Mouse (Mus musculus): ENCODE measurements around the gene Kalrn. TPM values are rescaled to one million over a fixed set of nuclear protein-coding genes. Genes with fewer than 3 reads are reported as not detected.

Gene Kalrn
- polyA plus RNA-seq, 1 experiment, result 3.3 TPM

DNA sequence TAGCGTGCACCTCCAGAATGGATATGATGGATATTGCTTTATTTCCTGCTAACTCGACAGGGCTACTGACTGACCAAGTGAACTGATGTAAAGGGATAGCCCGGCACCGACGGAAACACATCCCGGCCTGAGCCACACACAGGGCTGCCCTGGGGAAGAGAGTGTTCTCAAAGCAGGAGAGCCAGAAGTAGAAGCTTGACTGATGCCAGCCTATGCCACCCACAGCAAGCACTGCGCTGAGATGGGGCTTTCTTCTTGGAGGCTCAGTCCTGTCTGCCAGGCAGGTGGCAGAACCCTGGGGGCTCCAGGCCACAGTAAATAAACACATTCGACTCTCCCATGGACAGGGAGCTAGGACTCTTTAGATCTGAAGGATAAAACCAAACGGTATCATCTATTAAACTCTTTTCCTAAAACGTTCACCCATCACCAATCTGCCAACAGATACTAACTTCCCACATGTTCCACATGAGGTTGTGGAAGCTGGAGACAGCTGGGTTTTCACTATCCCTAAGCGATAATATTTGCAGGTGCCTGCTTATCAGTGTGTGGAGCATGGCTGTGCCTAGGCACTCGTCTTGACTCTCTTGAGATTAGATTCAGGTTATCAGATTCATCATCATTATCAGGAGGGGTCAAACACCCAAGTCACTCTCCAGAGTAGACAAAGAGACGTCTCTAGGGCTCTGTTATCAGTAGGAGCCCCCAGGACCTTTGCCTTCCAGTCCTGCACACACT is 526.9 kb downstream of the Kalrn start:
- peak; percentile 54 for TF ChIP-seq GATA1 (IDR thresholded peaks at IDR 0.05; ENCODE audit: low read length)

DNA sequence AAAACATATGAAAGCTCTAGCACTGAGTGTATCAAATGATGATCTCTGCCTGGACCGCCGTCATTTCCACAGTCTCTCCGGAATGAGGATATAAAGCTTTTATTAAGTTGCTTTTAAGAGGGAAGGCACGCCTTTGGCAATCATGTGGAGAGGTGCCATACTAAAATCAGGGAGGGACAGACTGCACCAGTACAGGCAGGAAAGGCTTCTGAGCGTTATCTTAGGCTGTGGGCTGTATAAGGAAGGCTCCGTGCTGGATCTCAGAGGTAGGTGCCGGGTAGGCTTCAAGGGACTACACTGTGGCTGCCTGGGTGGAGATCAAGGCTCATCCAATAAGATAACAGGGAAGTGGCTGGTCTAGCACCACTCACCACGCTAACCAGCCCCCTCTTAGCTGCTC is 528.8 kb downstream of the Kalrn start:
- peak; percentile 12 for TF ChIP-seq GATA1 (IDR thresholded peaks at IDR 0.05; ENCODE audit: low read length)

DNA sequence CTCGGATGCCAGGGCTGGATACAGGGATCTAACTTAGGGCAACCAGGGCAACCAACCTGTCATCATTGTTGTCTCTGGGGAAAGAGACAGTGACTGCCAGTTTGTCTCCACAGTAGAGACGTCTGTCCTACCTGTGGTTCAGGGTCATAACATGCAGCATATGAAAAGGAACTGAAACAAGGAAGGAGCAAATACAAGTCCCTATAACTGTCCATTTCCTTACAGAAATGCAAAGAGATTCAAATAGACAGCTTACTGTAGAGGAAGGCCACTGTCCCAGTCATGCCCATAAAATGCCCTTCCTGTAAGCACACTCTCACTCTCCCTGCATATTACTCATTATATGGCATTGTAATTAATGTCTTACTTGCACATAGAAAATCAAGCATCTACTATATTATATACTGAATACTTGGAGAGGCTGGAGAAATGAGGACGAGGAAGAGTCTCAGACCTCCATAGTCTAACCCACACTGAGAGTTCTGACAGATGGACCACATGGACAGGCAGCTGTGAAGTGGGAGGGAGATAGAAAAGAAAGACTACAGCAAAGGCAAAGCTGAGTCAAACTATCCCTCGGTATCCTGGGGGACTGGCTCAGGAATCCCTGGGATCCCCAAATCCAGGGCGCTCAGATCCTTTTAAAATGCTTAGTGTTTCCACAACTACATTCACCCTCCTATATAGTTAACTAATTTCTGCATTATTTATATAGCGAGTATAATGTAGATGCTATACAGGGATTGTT is 530.1 kb downstream of the Kalrn start:
- no peak for TF ChIP-seq GATA1 (IDR thresholded peaks at IDR 0.05; ENCODE audit: low read length)

DNA sequence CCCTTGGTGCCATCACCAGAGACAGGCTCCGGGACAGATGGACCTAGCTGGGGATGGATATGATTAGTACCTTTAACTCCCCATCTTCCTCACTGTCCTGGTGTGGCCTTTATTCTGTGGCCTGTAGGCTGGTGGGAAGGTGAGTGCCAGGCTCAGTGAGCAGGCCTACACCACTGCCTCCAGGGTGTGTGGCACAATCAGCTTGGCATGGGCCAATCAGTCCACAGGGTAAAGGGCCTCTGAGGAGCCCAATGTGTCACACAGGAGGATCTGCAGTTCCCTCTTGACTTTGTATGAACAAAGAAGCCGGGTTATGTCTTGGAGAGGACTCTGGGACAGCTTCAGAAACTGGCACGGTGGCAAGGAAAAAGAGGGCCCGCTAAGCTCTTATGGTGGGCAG is 530.7 kb downstream of the Kalrn start:
- TF ChIP-seq GATA1 (IDR thresholded peaks at IDR 0.05; ENCODE audit: low read length), result no peak

DNA sequence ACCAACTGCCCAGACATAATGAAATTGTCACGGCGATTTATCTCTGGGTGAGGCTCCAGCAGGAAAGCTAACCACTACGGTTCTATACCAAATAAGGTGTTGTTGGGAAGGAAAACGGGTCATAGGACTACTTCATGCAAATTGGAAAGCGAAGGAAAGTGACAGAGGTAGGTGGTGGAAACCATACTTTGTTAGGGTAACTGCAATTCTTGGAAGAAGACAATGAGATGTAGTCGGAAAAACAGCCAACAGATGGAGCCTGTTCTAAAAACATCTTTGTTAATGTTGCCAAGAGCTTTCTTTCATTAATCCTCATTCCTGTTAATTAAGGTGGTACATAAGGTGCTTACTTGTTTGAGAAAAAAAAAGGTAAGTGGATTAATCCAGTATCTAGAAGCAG is 533.1 kb downstream of the Kalrn start:
- TF ChIP-seq GATA1 (IDR thresholded peaks at IDR 0.05; ENCODE audit: low read length), result no peak

DNA sequence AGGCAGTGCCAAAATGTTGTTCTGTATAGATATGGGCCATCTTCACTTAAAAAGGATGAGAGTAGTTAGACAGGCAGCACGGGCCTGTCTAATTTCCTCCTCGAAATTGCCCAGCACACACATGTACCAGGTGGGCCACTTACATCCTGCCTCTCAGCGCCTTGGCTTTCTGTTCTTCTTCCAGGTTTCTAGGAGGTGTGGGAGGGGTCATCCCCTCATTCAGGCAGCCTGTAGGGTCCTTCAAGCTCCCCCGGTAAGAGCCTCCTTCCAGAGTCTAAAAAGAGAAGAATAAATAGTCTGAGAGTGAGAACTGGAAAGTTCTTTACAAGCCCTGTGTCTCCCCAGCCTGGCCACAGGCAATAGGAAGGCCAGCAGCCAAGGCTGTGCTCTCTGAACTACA is 533.6 kb downstream of the Kalrn start:
- TF ChIP-seq GATA1 (IDR thresholded peaks at IDR 0.05; ENCODE audit: low read length), result no peak

DNA sequence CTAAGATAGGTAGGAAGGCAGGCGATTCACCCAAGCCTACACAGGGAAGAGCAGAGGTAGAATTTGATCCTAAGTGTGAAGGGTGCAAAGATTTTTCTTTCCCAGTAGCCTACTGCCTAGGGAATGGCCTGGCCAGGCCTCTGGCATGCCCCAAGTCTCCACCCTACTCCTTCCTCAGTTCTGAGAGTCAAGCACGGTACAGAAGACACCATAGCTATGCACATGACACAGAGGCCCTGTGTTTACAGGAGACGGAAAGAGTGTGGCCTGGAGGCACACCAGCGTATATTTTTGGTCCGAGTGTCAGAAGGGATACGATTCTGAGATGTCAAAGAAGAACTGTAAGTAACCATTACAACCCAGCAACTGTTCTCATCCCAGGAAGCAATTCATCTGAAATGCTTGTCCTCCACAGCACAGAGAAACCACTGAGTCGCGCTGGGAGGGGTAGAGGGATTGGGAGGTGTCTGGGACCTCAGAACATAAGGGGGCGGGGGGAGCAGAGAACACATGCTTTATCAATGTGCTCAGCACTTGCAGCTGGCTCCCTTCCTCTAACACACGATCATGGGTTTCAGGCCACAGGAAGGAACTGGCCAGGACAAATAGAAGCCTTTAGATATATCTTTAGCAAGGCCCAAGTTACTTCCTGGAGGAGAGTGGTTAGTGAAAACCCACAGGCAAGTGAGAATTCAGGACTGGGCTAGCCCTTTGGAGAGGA is 536.8 kb downstream of the Kalrn start:
- TF ChIP-seq GATA1 (IDR thresholded peaks at IDR 0.05; ENCODE audit: low read length), result no peak

DNA sequence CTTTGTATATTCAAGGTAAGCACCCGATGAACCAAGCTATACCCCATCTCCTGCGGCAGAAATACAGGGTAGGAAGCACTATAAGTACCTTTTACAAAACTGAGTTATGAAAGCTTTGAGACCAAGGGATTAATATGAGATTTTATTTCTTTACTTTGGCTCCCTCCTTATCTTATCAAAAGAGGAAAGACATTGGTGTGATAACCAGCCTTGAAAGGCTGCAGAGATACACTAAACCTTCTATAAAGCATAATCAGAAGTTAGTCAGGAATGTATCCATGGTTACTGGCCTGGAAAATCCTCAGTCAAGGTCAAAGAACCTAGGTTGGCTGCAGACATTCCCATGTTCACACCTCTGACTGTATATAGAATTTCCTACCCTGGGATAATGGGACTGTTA is 537.6 kb downstream of the Kalrn start:
- no peak for TF ChIP-seq GATA1 (IDR thresholded peaks at IDR 0.05; ENCODE audit: low read length)

DNA sequence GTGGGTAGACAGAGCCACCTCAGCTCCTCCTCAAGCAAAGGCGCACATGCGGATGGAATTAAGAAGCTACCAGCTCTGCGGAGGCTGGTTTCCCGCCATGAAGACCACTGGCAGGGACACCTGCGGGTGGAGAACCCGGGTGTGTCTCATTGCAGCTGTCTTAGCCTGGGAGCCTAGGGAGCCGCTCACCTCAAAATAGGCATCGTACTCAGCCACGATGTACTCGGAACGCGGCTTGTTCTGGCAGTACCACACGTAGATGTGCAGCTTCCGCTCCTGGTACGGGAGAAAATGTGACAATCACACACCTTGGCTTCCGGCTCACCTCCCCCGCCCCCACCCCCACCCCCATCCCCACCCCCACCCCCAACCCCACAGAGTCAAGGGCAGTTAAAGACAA is 539.1 kb downstream of the Kalrn start:
- TF ChIP-seq GATA1 (IDR thresholded peaks at IDR 0.05; ENCODE audit: low read length), result no peak

DNA sequence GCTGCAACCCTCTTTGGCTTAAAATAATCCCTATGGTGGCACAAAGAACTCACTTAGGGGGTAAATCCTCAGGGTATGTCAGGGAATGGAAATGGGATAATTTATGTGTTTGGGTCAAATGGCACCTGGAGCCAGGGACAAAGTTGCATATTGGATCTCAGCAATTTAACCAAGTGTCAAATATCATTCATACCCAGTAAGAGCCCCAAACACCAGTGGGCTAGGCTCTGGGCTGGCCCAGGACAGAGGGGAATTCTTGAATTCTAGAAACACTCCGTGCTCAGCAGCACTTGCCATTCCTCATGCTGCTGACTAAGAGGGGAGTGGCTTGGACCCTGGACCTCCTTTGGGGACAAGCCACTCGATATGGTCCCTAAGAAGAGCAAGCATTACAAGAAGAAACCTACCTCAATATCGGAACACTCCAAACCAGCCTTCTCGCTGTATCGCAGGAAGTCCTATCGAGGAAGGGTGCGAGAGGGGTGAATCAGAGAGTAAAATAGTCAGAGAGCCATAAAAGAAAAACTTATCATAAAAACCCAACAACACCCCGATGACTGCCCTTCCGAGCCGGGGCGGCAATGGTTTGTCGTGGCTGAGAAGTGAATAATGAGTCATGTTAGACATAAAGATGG is 541.2 kb downstream of the Kalrn start:
- TF ChIP-seq GATA1 (IDR thresholded peaks at IDR 0.05; ENCODE audit: low read length), result no peak

DNA sequence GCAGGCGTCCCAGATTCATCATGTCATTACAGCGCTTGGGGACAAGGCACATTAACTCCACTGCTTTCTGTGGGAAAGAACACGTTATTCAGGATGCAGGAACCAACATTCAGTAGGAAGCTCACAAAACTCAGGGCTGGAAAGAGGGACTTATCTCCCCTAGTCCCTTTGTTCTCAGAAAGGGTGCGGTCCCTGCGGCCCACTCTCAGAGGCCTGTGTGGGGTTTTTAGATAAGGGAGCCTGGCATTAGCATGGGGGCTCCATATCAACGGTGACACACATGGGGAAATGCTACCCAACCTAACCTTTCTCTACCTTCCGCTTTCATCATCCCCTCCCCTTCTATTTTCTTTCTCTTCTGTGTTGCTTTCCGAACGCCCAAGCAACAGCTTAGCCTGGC is 541.8 kb downstream of the Kalrn start:
- TF ChIP-seq GATA1 (IDR thresholded peaks at IDR 0.05; ENCODE audit: low read length), result peak; percentile 85

DNA sequence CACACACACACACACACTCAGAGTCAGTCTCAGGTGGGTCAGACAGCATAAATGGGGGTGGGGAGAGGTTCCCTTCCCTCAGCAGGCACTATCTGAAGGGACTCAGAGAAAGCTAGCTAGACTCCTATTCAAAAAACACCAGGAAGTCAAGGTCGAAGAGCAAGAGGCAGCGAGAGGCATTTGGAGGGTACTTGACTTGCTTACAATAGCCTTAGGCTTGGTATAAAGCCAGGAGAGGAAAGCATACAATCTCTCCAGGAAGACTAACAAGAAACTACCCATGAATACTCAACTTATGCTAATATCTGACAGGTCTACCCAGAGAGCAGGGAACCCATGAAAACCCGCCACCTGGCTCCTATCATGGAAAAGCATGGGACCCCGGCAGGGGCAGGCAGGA is 543.0 kb downstream of the Kalrn start:
- no peak for TF ChIP-seq GATA1 (IDR thresholded peaks at IDR 0.05; ENCODE audit: low read length)

DNA sequence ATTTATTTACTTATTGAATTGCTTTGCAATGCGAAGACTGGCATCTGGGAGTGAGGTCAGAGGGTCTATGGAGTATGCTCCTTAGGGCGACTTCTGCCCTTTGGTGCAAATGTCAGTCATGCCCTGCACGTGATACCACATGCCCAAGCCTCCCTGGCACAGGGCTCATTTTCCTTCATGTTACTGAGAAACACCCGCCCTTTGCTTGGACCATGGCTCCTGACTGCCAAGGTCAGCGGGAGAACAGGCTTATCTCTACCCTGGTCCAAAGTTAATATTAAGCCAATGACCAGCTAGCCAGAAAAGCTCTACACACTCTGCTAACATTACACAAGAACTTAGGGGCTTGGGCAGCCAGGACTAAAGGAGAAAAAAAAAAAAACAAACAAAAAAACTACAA is 543.5 kb downstream of the Kalrn start:
- TF ChIP-seq GATA1 (IDR thresholded peaks at IDR 0.05; ENCODE audit: low read length), result no peak

DNA sequence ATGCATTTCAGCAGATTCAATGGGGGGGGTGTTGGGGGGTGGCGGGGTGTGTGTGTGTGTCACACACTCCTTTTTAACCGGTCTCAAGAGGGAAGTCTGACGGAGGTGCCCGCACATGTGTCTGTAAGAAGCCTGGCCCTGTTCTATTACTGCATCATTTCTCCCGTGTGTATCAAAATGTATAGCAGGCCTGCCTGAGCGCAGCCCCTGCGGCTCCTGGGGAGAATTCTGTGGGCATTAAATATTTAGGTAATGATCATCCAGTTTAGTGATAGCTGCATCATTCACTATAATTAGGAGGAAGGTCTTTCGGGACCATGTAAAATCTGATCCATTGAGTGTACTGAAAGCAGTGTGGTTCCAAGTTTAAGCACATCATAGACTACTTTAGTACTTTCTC is 556.1 kb downstream of the Kalrn start:
- TF ChIP-seq GATA1 (IDR thresholded peaks at IDR 0.05; ENCODE audit: low read length), result no peak

DNA sequence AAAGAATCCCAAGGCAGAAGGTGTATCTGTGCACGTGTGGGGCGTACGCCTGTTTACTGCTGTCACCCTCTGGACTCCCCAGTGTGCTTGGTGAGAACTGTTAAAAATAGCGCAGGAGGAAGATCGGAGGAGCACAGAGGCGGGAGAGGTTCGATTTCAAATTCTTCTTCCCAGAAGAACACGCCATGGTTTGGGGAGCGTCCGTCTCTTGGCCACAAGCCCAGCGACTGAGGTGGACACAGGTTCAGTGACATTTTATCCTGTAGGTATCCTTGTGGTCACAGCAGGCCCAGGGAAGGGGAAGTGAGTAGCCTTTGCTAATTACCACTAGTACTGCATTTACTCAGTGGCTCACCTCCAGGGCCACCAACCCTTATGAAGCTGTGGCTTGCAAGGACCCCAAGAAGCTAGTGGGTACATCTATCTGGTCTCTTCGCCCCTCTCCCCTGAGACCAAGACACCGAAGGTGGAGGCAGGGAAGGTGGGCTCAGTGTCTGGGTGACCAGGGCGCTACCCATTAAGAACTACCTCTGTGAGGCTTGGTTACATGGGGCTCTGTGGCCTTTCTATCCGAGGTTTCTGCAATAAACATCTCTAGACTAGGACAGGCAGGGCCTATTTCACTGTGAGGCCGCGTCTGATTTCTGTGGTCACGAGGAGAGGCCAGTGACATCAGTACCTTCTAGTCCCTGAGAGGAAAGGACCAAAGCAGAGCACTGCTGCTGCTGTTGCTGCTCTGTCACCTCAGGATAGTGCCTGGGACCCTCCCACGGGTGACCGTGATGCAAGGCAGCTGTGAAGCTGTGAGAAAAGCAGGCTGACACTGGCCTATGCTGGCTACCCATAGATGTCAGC is 561.1 kb downstream of the Kalrn start:
- no peak for TF ChIP-seq GATA1 (IDR thresholded peaks at IDR 0.05; ENCODE audit: low read length)
